Mouse (Mus musculus): Measurements from ENCODE around the gene Dnajc7. TPM values are rescaled to one million over a fixed set of nuclear protein-coding genes. Genes with fewer than 3 reads are reported as not detected.
"Not testable (repeated sequence)": the region's sequence is repeated elsewhere in the genome, so short reads cannot be mapped to it uniquely, and the experiment has no call there.

Gene Dnajc7
- polyA plus RNA-seq, 1 experiment from 2014 or later = 293 TPM

- peak overlapping the region; percentile 82 for H3K4me2 ChIP-seq (ENCODE audit: low read length)
- peak overlapping the region; percentile 90 for H3K27ac ChIP-seq (ENCODE audit: low read depth, low read length)
- H3K9me3 ChIP-seq (ENCODE audit: control insufficient read depth, low read length) = no peaks in the 10 kb centered on the region
- H3K36me3 ChIP-seq (ENCODE audit: control insufficient read depth, insufficient read depth, low read length) = peaks cover under 1% of the 10 kb centered on the region; the same call in 1 of the 2 replicates
- H3K4me3 ChIP-seq (ENCODE audit: low read length) = peak overlapping the region; percentile 78
- WGBS = 0% methylated on average over 39 of the region's 40 CpGs
- H3K27me3 ChIP-seq (replicated peaks; ENCODE audit: control insufficient read depth, insufficient read depth, low read length) = no peaks in the 10 kb centered on the region
- peak; percentile 97 for ATAC-seq
- H3K4me1 ChIP-seq (ENCODE audit: control insufficient read depth, insufficient read depth, low read depth, low read length) = peaks cover 21% of the 10 kb centered on the region
- peak overlapping the region; percentile 90 for H3K9ac ChIP-seq (ENCODE audit: low read depth, low read length)
Measured at GRCm38 (mm10) chr11:100619485-100619975, 438 bp downstream of the Dnajc7 start.

DNA sequence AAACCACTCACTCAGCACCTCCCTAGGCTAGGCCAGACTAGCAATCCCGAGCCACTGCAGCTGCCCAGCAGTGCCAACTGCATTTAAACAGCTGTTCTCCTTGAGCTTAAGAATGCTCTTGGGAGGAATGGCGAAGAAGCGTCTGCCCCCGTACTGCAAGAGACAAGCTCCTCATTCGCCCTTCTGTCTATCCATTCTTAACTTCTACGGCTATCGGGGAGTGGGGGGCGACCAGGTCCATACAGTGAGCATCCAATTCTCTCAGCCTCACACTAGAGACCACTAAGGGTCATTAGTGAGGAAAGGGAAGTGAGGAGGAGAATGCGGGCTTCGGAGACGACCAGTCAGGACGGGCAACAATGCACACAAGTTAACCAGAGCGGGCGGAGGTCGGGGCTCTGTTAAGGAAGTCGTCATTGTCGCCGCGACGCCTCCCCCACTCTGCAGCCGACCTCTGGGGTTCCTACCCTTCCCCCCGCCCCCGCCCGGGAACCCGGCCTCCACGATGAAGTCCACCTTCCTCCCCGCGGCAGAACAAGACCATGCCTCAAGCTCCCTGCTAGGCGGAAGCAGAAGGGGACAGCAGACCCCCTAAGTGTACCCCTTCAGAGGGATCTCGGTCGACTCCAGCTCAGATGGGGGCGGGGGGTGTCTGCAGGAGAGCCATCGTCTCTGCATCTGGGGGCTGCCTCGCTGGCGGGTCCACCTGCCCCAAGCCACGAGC, 1.0 kb downstream of the Dnajc7 start, which contains the start of gene Nkiras2:
Nkiras2 (plus strand) TSS at position 484 of the 724 bp plus-strand sequence.
- Histone ChIP-seq H3K27ac (ENCODE audit: low read depth, low read length) (peak within 1 kb of the TSS; percentile 90), H3K4me1 (ENCODE audit: control insufficient read depth, insufficient read depth, low read depth, low read length) (peaks cover 19% of the 10 kb centered on the region), H3K4me3 (ENCODE audit: low read length) (peak within 1 kb of the TSS; percentile 78), H3K4me2 (ENCODE audit: low read length) (peak within 1 kb of the TSS; percentile 82), H3K27me3 (replicated peaks; ENCODE audit: control insufficient read depth, insufficient read depth, low read length) (no peaks in the 10 kb centered on the region), H3K9me3 (ENCODE audit: control insufficient read depth, low read length) (no peaks in the 10 kb centered on the region), H3K36me3 (ENCODE audit: control insufficient read depth, insufficient read depth, low read length) (no peaks in the 10 kb centered on the region), H3K9ac (ENCODE audit: low read depth, low read length) (peak within 1 kb of the TSS; percentile 90)
- WGBS = under 1% methylated on average over 36 of the region's 36 CpGs
- peak; percentile 70 for ATAC-seq

DNA sequence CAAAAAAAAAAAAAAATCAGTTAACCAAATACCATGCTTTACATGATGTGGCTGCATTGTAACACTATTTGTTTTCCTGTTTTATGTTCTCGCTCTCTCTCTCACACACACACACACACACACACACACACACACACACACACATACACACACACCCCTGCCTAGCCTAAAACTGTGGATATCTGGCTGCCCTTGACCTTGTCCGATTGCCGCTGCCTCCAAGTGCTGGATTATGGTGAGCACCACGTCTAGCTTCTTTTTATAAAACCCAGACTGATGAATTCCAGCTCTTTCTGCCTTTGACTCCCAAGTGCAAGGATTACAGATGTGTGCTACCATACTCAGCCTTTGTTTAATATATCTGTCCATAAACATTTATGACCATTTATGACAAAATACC, 2.5 kb downstream of the Dnajc7 start:
- H3K36me3 ChIP-seq (ENCODE audit: control insufficient read depth, insufficient read depth, low read length) = no peaks in the 10 kb centered on the region
- H3K4me2 ChIP-seq (ENCODE audit: low read length) = peak overlapping the region; percentile 80
- 89% methylated on average over 4 of the region's 4 CpGs for WGBS
- H3K27ac ChIP-seq (ENCODE audit: low read depth, low read length) = no peak overlapping the region
- H3K9ac ChIP-seq (ENCODE audit: low read depth, low read length) = no peak overlapping the region
- ATAC-seq = no peak
- H3K9me3 ChIP-seq (ENCODE audit: control insufficient read depth, low read length) = no peaks in the 10 kb centered on the region
- H3K4me3 ChIP-seq (ENCODE audit: low read length) = no peak overlapping the region; the same call in 1 of the 2 replicates
- H3K27me3 ChIP-seq (replicated peaks; ENCODE audit: control insufficient read depth, insufficient read depth, low read length) = no peaks in the 10 kb centered on the region
- peaks cover 14% of the 10 kb centered on the region for H3K4me1 ChIP-seq (ENCODE audit: control insufficient read depth, insufficient read depth, low read depth, low read length)

DNA sequence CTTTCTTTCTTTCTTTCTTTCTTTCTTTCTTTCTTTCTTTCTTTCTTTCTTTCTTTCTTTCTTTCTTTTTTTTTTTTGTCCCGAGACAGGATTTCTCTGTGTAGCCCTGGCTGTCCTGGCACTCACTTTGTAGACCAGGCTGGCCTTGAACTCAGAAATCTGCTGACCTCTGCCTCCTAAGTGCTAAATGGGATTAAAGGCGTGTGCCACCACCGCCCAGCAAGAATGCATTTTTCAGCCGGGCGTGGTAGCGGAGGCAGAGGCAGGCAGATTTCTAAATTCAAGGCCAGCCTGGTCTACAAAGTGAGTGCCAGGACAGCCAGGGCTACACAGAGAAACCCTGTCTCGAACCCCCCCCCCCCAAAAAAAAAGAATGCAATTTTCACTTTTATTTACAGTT, 3.1 kb downstream of the Dnajc7 start:
- H3K27me3 ChIP-seq (replicated peaks; ENCODE audit: control insufficient read depth, insufficient read depth, low read length); H3K4me3 ChIP-seq (ENCODE audit: low read length); H3K9ac ChIP-seq (ENCODE audit: low read depth, low read length); H3K4me2 ChIP-seq (ENCODE audit: low read length); H3K36me3 ChIP-seq (ENCODE audit: control insufficient read depth, insufficient read depth, low read length); ATAC-seq; H3K9me3 ChIP-seq (ENCODE audit: control insufficient read depth, low read length); H3K27ac ChIP-seq (ENCODE audit: low read depth, low read length): not testable (repeated sequence)
- H3K4me1 ChIP-seq (ENCODE audit: control insufficient read depth, insufficient read depth, low read depth, low read length) = peaks cover 17% of the 10 kb centered on the region
- whole genome bisulfite sequencing = 94% methylated on average over 7 of the region's 7 CpGs

GRCm38 (mm10) chr11:100616332-100616731, 3.6 kb downstream of the Dnajc7 start:
- no peak for ATAC-seq
- H3K4me3 ChIP-seq (ENCODE audit: low read length) = no peak overlapping the region
- peaks cover 17% of the 10 kb centered on the region for H3K4me1 ChIP-seq (ENCODE audit: control insufficient read depth, insufficient read depth, low read depth, low read length)
- H3K4me2 ChIP-seq (ENCODE audit: low read length) = no peak overlapping the region
- no peaks in the 10 kb centered on the region for H3K9me3 ChIP-seq (ENCODE audit: control insufficient read depth, low read length)
- H3K27ac ChIP-seq (ENCODE audit: low read depth, low read length) = no peak overlapping the region
- 90% methylated on average over 5 of the region's 5 CpGs for WGBS
- no peaks in the 10 kb centered on the region for H3K27me3 ChIP-seq (replicated peaks; ENCODE audit: control insufficient read depth, insufficient read depth, low read length)
- H3K9ac ChIP-seq (ENCODE audit: low read depth, low read length) = no peak overlapping the region
- no peaks in the 10 kb centered on the region for H3K36me3 ChIP-seq (ENCODE audit: control insufficient read depth, insufficient read depth, low read length)

GRCm38 (mm10) chr11:100613241-100613640, 6.7 kb downstream of the Dnajc7 start:
- H3K9me3 ChIP-seq (ENCODE audit: control insufficient read depth, low read length) = no peaks in the 10 kb centered on the region
- 84% methylated on average over 3 of the region's 3 CpGs for WGBS
- no peak overlapping the region for H3K27ac ChIP-seq (ENCODE audit: low read depth, low read length)
- H3K27me3 ChIP-seq (replicated peaks; ENCODE audit: control insufficient read depth, insufficient read depth, low read length) = no peaks in the 10 kb centered on the region
- H3K4me2 ChIP-seq (ENCODE audit: low read length) = no peak overlapping the region
- no peak overlapping the region for H3K4me3 ChIP-seq (ENCODE audit: low read length)
- ATAC-seq = no peak
- no peaks in the 10 kb centered on the region; the same call in 1 of the 2 replicates for H3K36me3 ChIP-seq (ENCODE audit: control insufficient read depth, insufficient read depth, low read length)
- no peak overlapping the region for H3K9ac ChIP-seq (ENCODE audit: low read depth, low read length)
- peaks cover 14% of the 10 kb centered on the region for H3K4me1 ChIP-seq (ENCODE audit: control insufficient read depth, insufficient read depth, low read depth, low read length)

DNA sequence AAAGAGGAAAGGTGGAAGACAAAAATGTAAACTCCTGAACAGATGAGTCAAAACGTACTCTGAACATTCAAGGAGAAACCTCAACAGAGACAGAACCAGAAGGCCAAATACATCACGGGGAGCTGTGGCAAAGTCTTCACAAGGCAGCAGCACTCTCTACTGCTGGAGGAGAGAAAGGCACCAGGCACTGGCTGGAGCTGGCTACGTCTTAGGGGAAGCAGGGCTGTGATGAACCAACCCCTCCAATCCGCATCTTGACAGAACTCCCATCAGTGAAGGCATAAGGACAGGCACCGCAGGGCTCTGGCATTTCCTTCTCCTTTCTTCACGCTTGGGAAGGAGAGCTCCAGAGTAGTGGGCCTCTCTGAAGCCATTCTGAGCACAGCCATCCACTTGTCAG, 8.3 kb downstream of the Dnajc7 start:
- Histone ChIP-seq H3K9ac (ENCODE audit: low read depth, low read length) (no peak overlapping the region), H3K4me2 (ENCODE audit: low read length) (no peak overlapping the region), H3K4me1 (ENCODE audit: control insufficient read depth, insufficient read depth, low read depth, low read length) (peaks cover 5% of the 10 kb centered on the region), H3K36me3 (ENCODE audit: control insufficient read depth, insufficient read depth, low read length) (no peaks in the 10 kb centered on the region; the same call in 1 of the 2 replicates), H3K9me3 (ENCODE audit: control insufficient read depth, low read length) (no peaks in the 10 kb centered on the region), H3K27me3 (replicated peaks; ENCODE audit: control insufficient read depth, insufficient read depth, low read length) (no peaks in the 10 kb centered on the region), H3K27ac (ENCODE audit: low read depth, low read length) (no peak overlapping the region), H3K4me3 (ENCODE audit: low read length) (no peak overlapping the region)
- ATAC-seq = no peak
- 91% methylated on average over 6 of the region's 6 CpGs for WGBS

- Histone ChIP-seq H3K4me3 (ENCODE audit: low read length) (no peak overlapping the region), H3K9ac (ENCODE audit: low read depth, low read length) (no peak overlapping the region), H3K36me3 (ENCODE audit: control insufficient read depth, insufficient read depth, low read length) (no peaks in the 10 kb centered on the region; the same call in 1 of the 2 replicates), H3K27ac (ENCODE audit: low read depth, low read length) (peak overlapping the region; percentile 51; the same call in 1 of the 2 replicates), H3K27me3 (replicated peaks; ENCODE audit: control insufficient read depth, insufficient read depth, low read length) (no peaks in the 10 kb centered on the region), H3K4me2 (ENCODE audit: low read length) (no peak overlapping the region), H3K9me3 (ENCODE audit: control insufficient read depth, low read length) (no peaks in the 10 kb centered on the region), H3K4me1 (ENCODE audit: control insufficient read depth, insufficient read depth, low read depth, low read length) (peaks cover 7% of the 10 kb centered on the region)
- ATAC-seq = no peak
- 63% methylated on average over 9 of the region's 9 CpGs for WGBS
Measured at GRCm38 (mm10) chr11:100609997-100610680, 9.8 kb downstream of the Dnajc7 start.

- H3K4me2 ChIP-seq (ENCODE audit: low read length) = no peak overlapping the region
- no peak overlapping the region for H3K4me3 ChIP-seq (ENCODE audit: low read length)
- WGBS = 76% methylated on average over 5 of the region's 5 CpGs
- ATAC-seq = peak; percentile 45; the same call in 1 of the 2 replicates
- no peaks in the 10 kb centered on the region; the same call in 1 of the 2 replicates for H3K36me3 ChIP-seq (ENCODE audit: control insufficient read depth, insufficient read depth, low read length)
- no peak overlapping the region for H3K9ac ChIP-seq (ENCODE audit: low read depth, low read length)
- H3K4me1 ChIP-seq (ENCODE audit: control insufficient read depth, insufficient read depth, low read depth, low read length) = peaks cover 9% of the 10 kb centered on the region
- no peaks in the 10 kb centered on the region for H3K27me3 ChIP-seq (replicated peaks; ENCODE audit: control insufficient read depth, insufficient read depth, low read length)
- H3K9me3 ChIP-seq (ENCODE audit: control insufficient read depth, low read length) = no peaks in the 10 kb centered on the region
- H3K27ac ChIP-seq (ENCODE audit: low read depth, low read length) = peak overlapping the region; percentile 51; the same call in 1 of the 2 replicates
Measured at GRCm38 (mm10) chr11:100609355-100609996, 10.5 kb downstream of the Dnajc7 start.

Measured in hindbrain, embryonic 16.5 days (tissue).